In genomic region chr9:62817828-62818614, GRCm38 (mm10) we compare ENCODE assay signal across 10 mouse cellular contexts. TPM values are rescaled to one million over a fixed set of nuclear protein-coding genes. Genes with fewer than 3 reads are reported as not detected.
DNase-seq lines count a peak whose midpoint lies in the region; ATAC-seq and TF ChIP-seq lines count a peak whose summit lies in the region.
"Had no signal": no experiment of that assay in that cellular context is flagged by ENCODE, and none has a peak within 500 bp of the region (broad histone marks: within the 10 kb centered on the region; RNA-seq: fewer than 3 reads in every experiment).

No protein-coding gene starts in this region.

- 0 out of 2 replicates have a peak overlapping the region, but pooled peaks have one; percentile 27 for H3K27ac ChIP-seq in forebrain, embryonic 13.5 days
- no peak overlapping the region for H3K27ac ChIP-seq in forebrain, postnatal 0 days (ENCODE audit: low read depth, low read length)
- H3K27ac ChIP-seq in thymus, adult 2 months (ENCODE audit: control insufficient read depth, insufficient read depth, low read length) = peak overlapping the region; percentile 34; the same call in 1 of the 2 replicates
- peak overlapping the region; percentile 12; the same call in 1 of the 2 replicates for H3K27ac ChIP-seq in limb, embryonic 13.5 days
- H3K27ac ChIP-seq in hindbrain, embryonic 14.5 days = no peak overlapping the region; the same call in 1 of the 2 replicates
- H3K27ac ChIP-seq: neural tube, embryonic 12.5 days had no signal

- no peak for ATAC-seq in forebrain, embryonic 13.5 days
- no peak for ATAC-seq in forebrain, postnatal 0 days
- no peak for ATAC-seq in limb, embryonic 13.5 days (ENCODE audit: low FRiP score, low read depth)
- no peak for ATAC-seq in hindbrain, embryonic 14.5 days (ENCODE audit: low FRiP score)

- H3K4me2 ChIP-seq in forebrain, embryonic 13.5 days = no peak overlapping the region
- no peak overlapping the region for H3K4me2 ChIP-seq in forebrain, postnatal 0 days (ENCODE audit: low read depth)
- H3K4me2 ChIP-seq in limb, embryonic 13.5 days (replicated peaks) = no peak overlapping the region
- no peak overlapping the region for H3K4me2 ChIP-seq in hindbrain, embryonic 14.5 days (replicated peaks)
- H3K4me2 ChIP-seq: lung, embryonic 14.5 days; neural tube, embryonic 12.5 days had no signal

- H3K4me3 ChIP-seq in forebrain, embryonic 13.5 days = no peak overlapping the region
- H3K4me3 ChIP-seq in forebrain, postnatal 0 days (ENCODE audit: low read depth, low read length) = no peak overlapping the region
- no peak overlapping the region for H3K4me3 ChIP-seq in thymus, adult 2 months (ENCODE audit: control insufficient read depth, insufficient read depth, low read length)
- H3K4me3 ChIP-seq in limb, embryonic 13.5 days = no peak overlapping the region
- no peak overlapping the region for H3K4me3 ChIP-seq in hindbrain, embryonic 14.5 days (replicated peaks; ENCODE audit: low read length)
- H3K4me3 ChIP-seq: neural tube, embryonic 12.5 days had no signal

- no peaks in the 10 kb centered on the region for H3K36me3 ChIP-seq in forebrain, embryonic 13.5 days (ENCODE audit: poor library complexity, severe bottlenecking)
- H3K36me3 ChIP-seq in forebrain, postnatal 0 days (ENCODE audit: insufficient read depth) = no peaks in the 10 kb centered on the region
- H3K36me3 ChIP-seq in thymus, adult 2 months (ENCODE audit: control insufficient read depth, insufficient read depth, low read length) = no peaks in the 10 kb centered on the region
- no peaks in the 10 kb centered on the region for H3K36me3 ChIP-seq in limb, embryonic 13.5 days
- no peaks in the 10 kb centered on the region for H3K36me3 ChIP-seq in hindbrain, embryonic 14.5 days (replicated peaks; ENCODE audit: control insufficient read depth, insufficient read depth)
- H3K36me3 ChIP-seq: neural tube, embryonic 12.5 days had no signal

- no peak overlapping the region for H3K9ac ChIP-seq in forebrain, embryonic 13.5 days
- H3K9ac ChIP-seq in forebrain, postnatal 0 days = no peak overlapping the region
- H3K9ac ChIP-seq in limb, embryonic 13.5 days = no peak overlapping the region
- H3K9ac ChIP-seq in hindbrain, embryonic 14.5 days = no peak overlapping the region
- H3K9ac ChIP-seq: lung, embryonic 14.5 days; neural tube, embryonic 12.5 days had no signal

- WGBS in forebrain, embryonic 13.5 days = 80% methylated on average over 4 of the region's 4 CpGs
- WGBS in forebrain, postnatal 0 days = 77% methylated on average over 4 of the region's 4 CpGs
- WGBS in thymus, adult 2 months = 91% methylated on average over 4 of the region's 4 CpGs
- WGBS in limb, embryonic 13.5 days = 69% methylated on average over 4 of the region's 4 CpGs
- WGBS in hindbrain, embryonic 14.5 days = 80% methylated on average over 4 of the region's 4 CpGs

- H3K27me3 ChIP-seq in forebrain, embryonic 13.5 days = no peaks in the 10 kb centered on the region
- no peaks in the 10 kb centered on the region for H3K27me3 ChIP-seq in forebrain, postnatal 0 days (ENCODE audit: insufficient read depth, low read length)
- H3K27me3 ChIP-seq in thymus, adult 2 months (ENCODE audit: control insufficient read depth, insufficient read depth, low read length) = no peaks in the 10 kb centered on the region
- no peaks in the 10 kb centered on the region for H3K27me3 ChIP-seq in limb, embryonic 13.5 days
- no peaks in the 10 kb centered on the region for H3K27me3 ChIP-seq in hindbrain, embryonic 14.5 days (ENCODE audit: control insufficient read depth, insufficient read depth, low read length)
- H3K27me3 ChIP-seq: neural tube, embryonic 12.5 days had no signal

- no peak for TF ChIP-seq POLR2A in thymus, adult 2 months (IDR thresholded peaks at IDR 0.05; ENCODE audit: control insufficient read depth, extremely low read depth, insufficient read depth, low read length, poor library complexity)

- no peak for DNase-seq in forebrain, postnatal 0 days
- DNase-seq in thymus, adult 2 months = no peak
- DNase-seq in thymus, postnatal 36 days = no peak
- DNase-seq in urinary bladder, postnatal 25 days (ENCODE audit: low spot score) = peak; percentile 60
- no peak for DNase-seq in frontal cortex, postnatal 36 days (ENCODE audit: low spot score in 2 of 2)
- no peak for DNase-seq in hindbrain, embryonic 14.5 days (ENCODE audit: low spot score)

- H3K4me1 ChIP-seq in forebrain, embryonic 13.5 days = 0 out of 2 replicates have a peak, but pooled peaks cover 10% of the 10 kb centered on the region
- H3K4me1 ChIP-seq in forebrain, postnatal 0 days (ENCODE audit: insufficient read depth) = no peaks in the 10 kb centered on the region
- H3K4me1 ChIP-seq in thymus, adult 2 months (replicated peaks; ENCODE audit: control insufficient read depth, insufficient read depth, low read length) = no peaks in the 10 kb centered on the region
- H3K4me1 ChIP-seq in limb, embryonic 13.5 days = no peaks in the 10 kb centered on the region
- H3K4me1 ChIP-seq in hindbrain, embryonic 14.5 days (replicated peaks; ENCODE audit: control insufficient read depth, insufficient read depth, low read length) = no peaks in the 10 kb centered on the region
- H3K4me1 ChIP-seq: neural tube, embryonic 12.5 days had no signal

- no peak for TF ChIP-seq CTCF in forebrain, postnatal 0 days (IDR thresholded peaks at IDR 0.05; ENCODE audit: low read depth)
- no peak for TF ChIP-seq CTCF in thymus, adult 2 months (IDR thresholded peaks at IDR 0.05; ENCODE audit: borderline replicate concordance, control insufficient read depth, extremely low read depth, insufficient read depth, low read length, poor library complexity)

- no peaks in the 10 kb centered on the region for H3K9me3 ChIP-seq in forebrain, embryonic 13.5 days (replicated peaks)
- H3K9me3 ChIP-seq in forebrain, postnatal 0 days (ENCODE audit: low read length) = no peaks in the 10 kb centered on the region
- H3K9me3 ChIP-seq in limb, embryonic 13.5 days = peaks cover 3% of the 10 kb centered on the region; the same call in 1 of the 2 replicates
- no peaks in the 10 kb centered on the region for H3K9me3 ChIP-seq in hindbrain, embryonic 14.5 days (ENCODE audit: control insufficient read depth, low read length)
- H3K9me3 ChIP-seq: neural tube, embryonic 12.5 days had no signal

RNA-seq across cellular contexts. Expression of gene Fem1b, which starts 6.3 kb away (rescaled TPM):
- 36.6 and 40.8 TPM in 2 replicates for polyA plus RNA-seq in forebrain, embryonic 13.5 days (2015; fragmentation: Nextera tagmentation; extraction: Ambion mirVana)
- total RNA-seq in forebrain, postnatal 0 days (2014; rRNA removed) = 150 and 191 TPM in 2 replicates
- polyA plus RNA-seq in forebrain, postnatal 0 days (2015; fragmentation: Nextera tagmentation; extraction: Ambion mirVana) = 24.3 and 29.4 TPM in 2 replicates
- polyA plus RNA-seq in thymus, adult 2 months (2012; rRNA removed) = 15.3 and 20.5 TPM in 2 replicates
- 19.4 and 21.9 TPM in 2 replicates for polyA plus RNA-seq in limb, embryonic 13.5 days (2015; fragmentation: Nextera tagmentation; extraction: Ambion mirVana)
- 86.6 and 101 TPM in 2 replicates for polyA plus RNA-seq in hindbrain, embryonic 14.5 days (2014; fragmentation: Nextera tagmentation; extraction: Ambion mirVana)

RNA-seq across cellular contexts. Expression of gene Cln6, which starts 20.6 kb away (rescaled TPM):
- 6.9 and 8.0 TPM in 2 replicates for polyA plus RNA-seq in forebrain, embryonic 13.5 days (2015; fragmentation: Nextera tagmentation; extraction: Ambion mirVana)
- total RNA-seq in forebrain, postnatal 0 days (2014; rRNA removed) = 9.2 and 9.7 TPM in 2 replicates
- 5.6 and 6.8 TPM in 2 replicates for polyA plus RNA-seq in forebrain, postnatal 0 days (2015; fragmentation: Nextera tagmentation; extraction: Ambion mirVana)
- polyA plus RNA-seq in thymus, adult 2 months (2012; rRNA removed) = 83.6 and 106 TPM in 2 replicates
- 20.3 and 21.3 TPM in 2 replicates for polyA plus RNA-seq in limb, embryonic 13.5 days (2015; fragmentation: Nextera tagmentation; extraction: Ambion mirVana)
- polyA plus RNA-seq in hindbrain, embryonic 14.5 days (2014; fragmentation: Nextera tagmentation; extraction: Ambion mirVana) = 5.4 and 7.1 TPM in 2 replicates

RNA-seq across cellular contexts. Expression of gene Calml4, which starts 39.9 kb away (rescaled TPM):
- 6.5 and 8.6 TPM in 2 replicates for polyA plus RNA-seq in forebrain, embryonic 13.5 days (2015; fragmentation: Nextera tagmentation; extraction: Ambion mirVana)
- total RNA-seq in forebrain, postnatal 0 days (2014; rRNA removed) = 2.6 and 6.5 TPM in 2 replicates
- 13.0 and 13.5 TPM in 2 replicates for polyA plus RNA-seq in forebrain, postnatal 0 days (2015; fragmentation: Nextera tagmentation; extraction: Ambion mirVana)
- polyA plus RNA-seq in thymus, adult 2 months (2012; rRNA removed) = 0.99 and 1.9 TPM in 2 replicates
- 8.9 and 12.8 TPM in 2 replicates for polyA plus RNA-seq in limb, embryonic 13.5 days (2015; fragmentation: Nextera tagmentation; extraction: Ambion mirVana)
- polyA plus RNA-seq in hindbrain, embryonic 14.5 days (2014; fragmentation: Nextera tagmentation; extraction: Ambion mirVana) = 16.7 and 32.8 TPM in 2 replicates

Comparison
In these comparisons a context has a peak if more than half of its experiments do, and no peak if none do; other contexts are left out.
1. H3K27ac ChIP-seq: peak in forebrain, embryonic 13.5 days (single experiment), thymus, adult 2 months (single experiment) and limb, embryonic 13.5 days (single experiment); none in forebrain, postnatal 0 days (single experiment) and hindbrain, embryonic 14.5 days (single experiment).